Mouse (Mus musculus): ENCODE data around the gene Ackr1. TPM values are rescaled to one million over a fixed set of nuclear protein-coding genes. Genes with fewer than 3 reads are reported as not detected.

The Ackr1 gene
- 0.66 and 1.5 TPM in 2 replicates for polyA plus RNA-seq (2015; fragmentation: Nextera tagmentation; extraction: Ambion mirVana)

GRCm38 (mm10) chr1:173333312-173334253, at the start of gene Ackr1:
TSS of gene Ackr1 (minus strand) at chr1:173333750.
- TF ChIP-seq CTCF (IDR thresholded peaks at IDR 0.05; ENCODE audit: low read depth): no peak
- 63% methylated on average over 9 of the region's 9 CpGs for WGBS

GRCm38 (mm10) chr1:173381436-173381835, 47.9 kb upstream of the Ackr1 start:
- 86% methylated on average over 6 of the region's 6 CpGs for WGBS
- Histone ChIP-seq H3K4me2 (replicated peaks; ENCODE audit: low read depth) (no peak overlapping the region), H3K36me3 (ENCODE audit: control insufficient read depth, insufficient read depth) (no peaks in the 10 kb centered on the region), H3K9me3 (ENCODE audit: control insufficient read depth) (no peaks in the 10 kb centered on the region), H3K4me3 (ENCODE audit: low read depth, low read length) (no peak overlapping the region), H3K9ac (ENCODE audit: low read depth, low read length) (no peak overlapping the region), H3K4me1 (replicated peaks; ENCODE audit: control insufficient read depth, insufficient read depth, low read length) (no peaks in the 10 kb centered on the region), H3K27ac (ENCODE audit: low read depth, low read length) (no peak overlapping the region), H3K27me3 (replicated peaks; ENCODE audit: control insufficient read depth, insufficient read depth, low read length) (no peaks in the 10 kb centered on the region)
- TF ChIP-seq CTCF (IDR thresholded peaks at IDR 0.05; ENCODE audit: low read depth): no peak
- no peak for ATAC-seq

More at GRCm38 (mm10) chr1:173333312-173334253, at the start of gene Ackr1:
- Histone ChIP-seq H3K9me3 (ENCODE audit: control insufficient read depth) (no peaks in the 10 kb centered on the region), H3K27ac (ENCODE audit: low read depth, low read length) (no peak within 1 kb of the TSS), H3K27me3 (replicated peaks; ENCODE audit: control insufficient read depth, insufficient read depth, low read length) (no peaks in the 10 kb centered on the region), H3K36me3 (ENCODE audit: control insufficient read depth, insufficient read depth) (no peaks in the 10 kb centered on the region), H3K9ac (ENCODE audit: low read depth, low read length) (no peak within 1 kb of the TSS), H3K4me3 (ENCODE audit: low read depth, low read length) (no peak within 1 kb of the TSS), H3K4me2 (replicated peaks; ENCODE audit: low read depth) (no peak within 1 kb of the TSS), H3K4me1 (replicated peaks; ENCODE audit: control insufficient read depth, insufficient read depth, low read length) (no peaks in the 10 kb centered on the region)
- no peak for ATAC-seq

- no peak overlapping the region for H3K27ac ChIP-seq (ENCODE audit: low read depth, low read length)
- no peak overlapping the region for H3K4me2 ChIP-seq (replicated peaks; ENCODE audit: low read depth)
- ATAC-seq: no peak
- H3K36me3 ChIP-seq (ENCODE audit: control insufficient read depth, insufficient read depth): no peaks in the 10 kb centered on the region
- WGBS: 27% methylated on average over 13 of the region's 13 CpGs
- H3K4me3 ChIP-seq (ENCODE audit: low read depth, low read length): no peak overlapping the region
- no peak overlapping the region for H3K9ac ChIP-seq (ENCODE audit: low read depth, low read length)
- H3K27me3 ChIP-seq (replicated peaks; ENCODE audit: control insufficient read depth, insufficient read depth, low read length): no peaks in the 10 kb centered on the region
- no peaks in the 10 kb centered on the region for H3K9me3 ChIP-seq (ENCODE audit: control insufficient read depth)
- TF ChIP-seq CTCF (IDR thresholded peaks at IDR 0.05; ENCODE audit: low read depth): peak; percentile 93
- H3K4me1 ChIP-seq (replicated peaks; ENCODE audit: control insufficient read depth, insufficient read depth, low read length): no peaks in the 10 kb centered on the region
These were observed 44.0 kb upstream of the Ackr1 start for GRCm38 (mm10) chr1:173377380-173378112.

- Histone ChIP-seq H3K9me3 (ENCODE audit: control insufficient read depth) (no peaks in the 10 kb centered on the region), H3K4me1 (replicated peaks; ENCODE audit: control insufficient read depth, insufficient read depth, low read length) (no peaks in the 10 kb centered on the region), H3K4me3 (ENCODE audit: low read depth, low read length) (no peak overlapping the region), H3K36me3 (ENCODE audit: control insufficient read depth, insufficient read depth) (no peaks in the 10 kb centered on the region), H3K9ac (ENCODE audit: low read depth, low read length) (no peak overlapping the region), H3K4me2 (replicated peaks; ENCODE audit: low read depth) (no peak overlapping the region), H3K27ac (ENCODE audit: low read depth, low read length) (no peak overlapping the region), H3K27me3 (replicated peaks; ENCODE audit: control insufficient read depth, insufficient read depth, low read length) (no peaks in the 10 kb centered on the region)
- ATAC-seq: no peak
- TF ChIP-seq CTCF (IDR thresholded peaks at IDR 0.05; ENCODE audit: low read depth): no peak
- 75% methylated on average over 7 of the region's 7 CpGs for WGBS
These were observed 40.5 kb upstream of the Ackr1 start for GRCm38 (mm10) chr1:173374020-173374419.

GRCm38 (mm10) chr1:173371586-173371985, 38.0 kb upstream of the Ackr1 start:
- H3K36me3 ChIP-seq (ENCODE audit: control insufficient read depth, insufficient read depth): no peaks in the 10 kb centered on the region
- TF ChIP-seq CTCF (IDR thresholded peaks at IDR 0.05; ENCODE audit: low read depth): no peak
- no peak for ATAC-seq
- no peak overlapping the region for H3K9ac ChIP-seq (ENCODE audit: low read depth, low read length)
- H3K4me3 ChIP-seq (ENCODE audit: low read depth, low read length): no peak overlapping the region
- H3K4me2 ChIP-seq (replicated peaks; ENCODE audit: low read depth): no peak overlapping the region
- no peaks in the 10 kb centered on the region for H3K9me3 ChIP-seq (ENCODE audit: control insufficient read depth)
- 78% methylated on average over 6 of the region's 6 CpGs for WGBS
- H3K4me1 ChIP-seq (replicated peaks; ENCODE audit: control insufficient read depth, insufficient read depth, low read length): no peaks in the 10 kb centered on the region
- peaks cover 12% of the 10 kb centered on the region for H3K27me3 ChIP-seq (replicated peaks; ENCODE audit: control insufficient read depth, insufficient read depth, low read length)
- H3K27ac ChIP-seq (ENCODE audit: low read depth, low read length): no peak overlapping the region

- no peak overlapping the region for H3K4me3 ChIP-seq (ENCODE audit: low read depth, low read length)
- H3K36me3 ChIP-seq (ENCODE audit: control insufficient read depth, insufficient read depth): no peaks in the 10 kb centered on the region
- 64% methylated on average over 6 of the region's 6 CpGs for WGBS
- no peaks in the 10 kb centered on the region for H3K9me3 ChIP-seq (ENCODE audit: control insufficient read depth)
- H3K27me3 ChIP-seq (replicated peaks; ENCODE audit: control insufficient read depth, insufficient read depth, low read length): peaks cover 21% of the 10 kb centered on the region
- H3K4me1 ChIP-seq (replicated peaks; ENCODE audit: control insufficient read depth, insufficient read depth, low read length): no peaks in the 10 kb centered on the region
- no peak overlapping the region for H3K4me2 ChIP-seq (replicated peaks; ENCODE audit: low read depth)
- no peak overlapping the region for H3K27ac ChIP-seq (ENCODE audit: low read depth, low read length)
- H3K9ac ChIP-seq (ENCODE audit: low read depth, low read length): no peak overlapping the region
- no peak for ATAC-seq
- no peak for TF ChIP-seq CTCF (IDR thresholded peaks at IDR 0.05; ENCODE audit: low read depth)
These were observed 36.9 kb upstream of the Ackr1 start for GRCm38 (mm10) chr1:173370456-173370855.
